ENCODE assay signal across 14 mouse cellular contexts in the genomic region with DNA sequence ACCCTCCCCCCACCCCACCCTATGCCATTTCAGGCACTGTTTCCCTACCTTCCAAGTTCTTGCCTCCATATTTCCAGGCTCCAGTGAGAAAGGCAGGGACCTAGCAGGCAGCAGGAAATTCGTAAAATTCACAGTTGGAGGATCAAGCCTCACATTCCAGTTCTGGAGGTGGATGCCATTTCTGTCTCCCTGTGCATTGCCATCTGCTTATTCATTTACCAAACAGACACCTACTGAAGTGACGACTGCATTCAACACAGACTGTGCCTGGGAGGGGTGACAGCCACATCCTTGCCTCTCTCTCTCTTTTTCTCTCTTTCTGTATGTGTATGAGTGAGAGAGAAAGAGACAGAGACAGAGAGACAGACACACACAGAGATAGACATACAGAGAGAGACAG. TPM values are rescaled to one million over a fixed set of nuclear protein-coding genes. Genes with fewer than 3 reads are reported as not detected.
DNase-seq lines count a peak whose midpoint lies in the region; ATAC-seq and TF ChIP-seq lines count a peak whose summit lies in the region.
"Had no signal": no experiment of that assay in that cellular context is flagged by ENCODE, and none has a peak within 500 bp of the region (broad histone marks: within the 10 kb centered on the region; RNA-seq: fewer than 3 reads in every experiment).

No protein-coding gene starts in this region.

- DNase-seq in heart, embryonic 10.5 days (ENCODE audit: low spot score): no peak
- DNase-seq in heart, adult 8-10 months (ENCODE audit: low spot score): no peak
- DNase-seq in brain, adult 2 months (ENCODE audit: low read depth, low spot score): peak; percentile 93
- peak; percentile 62 to 85 for DNase-seq in layer of hippocampus, adult 2 months (ENCODE audit: low spot score in 2 of 2)
- DNase-seq in adrenal gland, adult 8-10 months: no peak
- DNase-seq: lung, embryonic 14.5 days had no signal

- no peaks in the 10 kb centered on the region for H3K27me3 ChIP-seq in heart, embryonic 10.5 days (ENCODE audit: insufficient read depth, poor library complexity, severe bottlenecking)
- no peaks in the 10 kb centered on the region for H3K27me3 ChIP-seq in limb, embryonic 15.5 days
- no peaks in the 10 kb centered on the region for H3K27me3 ChIP-seq in intestine, postnatal 0 days (replicated peaks; ENCODE audit: control insufficient read depth, insufficient read depth, low read length)
- no peaks in the 10 kb centered on the region for H3K27me3 ChIP-seq in intestine, embryonic 15.5 days (replicated peaks)
- H3K27me3 ChIP-seq: embryonic facial prominence, embryonic 13.5 days; heart, embryonic 12.5 days had no signal

- H3K4me1 ChIP-seq in heart, embryonic 10.5 days: peaks cover 19% of the 10 kb centered on the region
- H3K4me1 ChIP-seq in limb, embryonic 15.5 days: peaks cover 20% of the 10 kb centered on the region
- H3K4me1 ChIP-seq in intestine, postnatal 0 days (replicated peaks; ENCODE audit: control insufficient read depth, insufficient read depth, low read length): no peaks in the 10 kb centered on the region
- H3K4me1 ChIP-seq in intestine, embryonic 15.5 days (replicated peaks): no peaks in the 10 kb centered on the region; the same call in 1 of the 2 replicates

- H3K27ac ChIP-seq in heart, embryonic 10.5 days: peak overlapping the region; percentile 77; the same call in 1 of the 2 replicates
- H3K27ac ChIP-seq in layer of hippocampus, adult 2 months: no peak overlapping the region
- H3K27ac ChIP-seq in limb, embryonic 15.5 days: peak overlapping the region; percentile 47; the same call in 1 of the 2 replicates
- H3K27ac ChIP-seq in intestine, postnatal 0 days (ENCODE audit: low read depth, low read length): no peak overlapping the region
- no peak overlapping the region for H3K27ac ChIP-seq in intestine, embryonic 15.5 days

- no peak for ATAC-seq in limb, embryonic 15.5 days (ENCODE audit: insufficient number of reproducible peaks, low FRiP score, low TSS enrichment, low read depth)
- ATAC-seq in intestine, postnatal 0 days: no peak
- ATAC-seq in intestine, embryonic 15.5 days: no peak

- no peak overlapping the region for H3K9ac ChIP-seq in limb, embryonic 15.5 days
- no peak overlapping the region for H3K9ac ChIP-seq in intestine, postnatal 0 days (ENCODE audit: low read depth, low read length)
- no peak overlapping the region for H3K9ac ChIP-seq in intestine, embryonic 15.5 days
- H3K9ac ChIP-seq: forebrain, embryonic 15.5 days; heart, embryonic 12.5 days; hindbrain, embryonic 15.5 days; lung, embryonic 14.5 days had no signal

- 68% methylated on average over 2 of the region's 2 CpGs for WGBS in heart, embryonic 10.5 days
- WGBS in limb, embryonic 15.5 days: 55% methylated on average over 2 of the region's 2 CpGs
- WGBS in intestine, postnatal 0 days: 77% methylated on average over 2 of the region's 2 CpGs
- WGBS in intestine, embryonic 15.5 days: 59% methylated on average over 2 of the region's 2 CpGs

- no peak for TF ChIP-seq CTCF in layer of hippocampus, adult 2 months (conservative IDR thresholded peaks at IDR 0.05)
- no peak for TF ChIP-seq CTCF in intestine, postnatal 0 days (IDR thresholded peaks at IDR 0.05; ENCODE audit: low read depth)

- H3K4me2 ChIP-seq in limb, embryonic 15.5 days: no peak overlapping the region
- no peak overlapping the region for H3K4me2 ChIP-seq in intestine, postnatal 0 days (replicated peaks; ENCODE audit: low read depth)
- H3K4me2 ChIP-seq in intestine, embryonic 15.5 days (replicated peaks): no peak overlapping the region
- H3K4me2 ChIP-seq: embryonic facial prominence, embryonic 13.5 days; forebrain, embryonic 15.5 days; heart, embryonic 12.5 days; hindbrain, embryonic 15.5 days; lung, embryonic 14.5 days had no signal

- no peak overlapping the region for H3K4me3 ChIP-seq in heart, embryonic 10.5 days
- no peak overlapping the region for H3K4me3 ChIP-seq in layer of hippocampus, adult 2 months
- H3K4me3 ChIP-seq in limb, embryonic 15.5 days: no peak overlapping the region
- H3K4me3 ChIP-seq in intestine, postnatal 0 days (ENCODE audit: low read depth, low read length): no peak overlapping the region
- no peak overlapping the region for H3K4me3 ChIP-seq in intestine, embryonic 15.5 days (replicated peaks)
- H3K4me3 ChIP-seq: embryonic facial prominence, embryonic 13.5 days; forebrain, embryonic 15.5 days; heart, embryonic 12.5 days; hindbrain, embryonic 15.5 days had no signal

- H3K9me3 ChIP-seq in heart, embryonic 10.5 days: no peaks in the 10 kb centered on the region
- no peaks in the 10 kb centered on the region for H3K9me3 ChIP-seq in limb, embryonic 15.5 days
- H3K9me3 ChIP-seq in intestine, postnatal 0 days (ENCODE audit: control insufficient read depth): no peaks in the 10 kb centered on the region
- no peaks in the 10 kb centered on the region for H3K9me3 ChIP-seq in intestine, embryonic 15.5 days
- H3K9me3 ChIP-seq: embryonic facial prominence, embryonic 13.5 days; hindbrain, embryonic 15.5 days had no signal

- no peaks in the 10 kb centered on the region for H3K36me3 ChIP-seq in heart, embryonic 10.5 days
- no peaks in the 10 kb centered on the region for H3K36me3 ChIP-seq in limb, embryonic 15.5 days
- H3K36me3 ChIP-seq in intestine, postnatal 0 days (ENCODE audit: control insufficient read depth, insufficient read depth): no peaks in the 10 kb centered on the region
- H3K36me3 ChIP-seq in intestine, embryonic 15.5 days: no peaks in the 10 kb centered on the region
- H3K36me3 ChIP-seq: embryonic facial prominence, embryonic 13.5 days; forebrain, embryonic 15.5 days; heart, embryonic 12.5 days; hindbrain, embryonic 15.5 days had no signal

RNA-seq across cellular contexts. Expression of gene Echdc3, which starts 44.3 kb away (rescaled TPM):
- 7.2 and 9.9 TPM in 2 replicates for polyA plus RNA-seq in heart, embryonic 10.5 days (2016; fragmentation: Nextera tagmentation; extraction: Ambion mirVana)
- 10 to 100 TPM; 27.6 to 32.7 (median 31.9) TPM for total RNA-seq in heart, adult 8-10 months (2022)
- under 1 TPM; 0.69 to 0.72 TPM for total RNA-seq in layer of hippocampus, adult 2 months (2021)
- polyA plus RNA-seq in limb, embryonic 15.5 days (2015; fragmentation: Nextera tagmentation; extraction: Ambion mirVana): 6.0 and 6.1 TPM in 2 replicates
- 3.1 and 3.8 TPM in 2 replicates for polyA plus RNA-seq in intestine, postnatal 0 days (2015; fragmentation: Nextera tagmentation; extraction: Ambion mirVana)
- total RNA-seq in adrenal gland, adult 8-10 months (2022): 10 to 100 TPM; 33.7 to 77.4 (median 52.6) TPM
- polyA plus RNA-seq in intestine, embryonic 15.5 days (2015; fragmentation: Nextera tagmentation; extraction: Ambion mirVana): 12.0 and 13.6 TPM in 2 replicates
- total RNA-seq: MEL had no signal

Comparison
In these comparisons a context has a peak if more than half of its experiments do, and no peak if none do; other contexts are left out.
1. DNase-seq: peak in brain, adult 2 months (single experiment) and layer of hippocampus, adult 2 months (2 of 2); none in heart, embryonic 10.5 days (single experiment), heart, adult 8-10 months (single experiment) and adrenal gland, adult 8-10 months (single experiment).
2. H3K27ac ChIP-seq: peak in heart, embryonic 10.5 days (single experiment) and limb, embryonic 15.5 days (single experiment); none in layer of hippocampus, adult 2 months (single experiment), intestine, postnatal 0 days (single experiment) and intestine, embryonic 15.5 days (single experiment).